Mouse (Mus musculus) R1 (cell line): ENCODE data around the gene Zbp1.

Experiments
- DNase-seq: peaks from one replicate; pipeline ENCODE4 v3.0.0-alpha.2; 2018; ENCODE audit warnings: low read depth, low spot score

Gene Zbp1

DNA sequence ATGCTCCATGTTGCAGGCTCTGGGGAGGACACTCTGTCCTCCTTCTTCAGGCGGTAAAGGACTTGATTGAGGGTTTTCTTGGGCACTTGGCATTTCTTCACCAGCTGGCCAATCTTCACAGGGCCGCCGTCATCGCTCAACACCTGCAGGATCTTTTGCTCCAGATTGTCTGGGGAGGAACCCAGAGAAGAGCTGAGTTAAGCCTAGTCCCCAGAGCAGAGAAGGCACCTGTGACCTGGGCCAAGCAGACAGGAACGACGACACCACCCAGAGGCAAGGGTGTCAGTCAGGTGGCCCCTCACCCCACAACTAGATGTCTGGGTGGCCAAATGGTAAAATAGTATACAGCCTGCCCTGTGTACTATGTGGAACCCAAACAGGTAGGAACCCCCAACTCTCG, 1.9 kb downstream of the Zbp1 start:
- DNase-seq = no peak

DNA sequence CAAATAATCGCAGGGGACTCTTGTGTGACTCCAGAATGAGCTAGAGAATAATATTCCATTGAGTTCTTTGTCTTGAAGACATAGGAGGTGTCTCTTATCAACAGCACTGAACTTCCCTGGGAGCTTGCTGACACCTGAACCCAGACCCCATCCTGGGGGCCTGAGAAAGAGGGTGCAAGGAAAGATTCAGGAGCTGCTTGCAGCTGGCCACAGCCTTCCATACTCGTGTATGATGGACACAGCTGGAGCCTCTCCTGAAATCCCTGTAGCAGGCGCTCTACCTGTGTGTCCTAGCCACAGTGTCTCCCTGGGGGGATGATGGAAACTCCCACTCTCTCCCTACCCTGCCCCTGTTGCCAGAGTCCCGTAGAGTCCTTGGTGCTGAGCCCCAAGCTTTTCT, 6.5 kb downstream of the Zbp1 start:
- DNase-seq = no peak

DNA sequence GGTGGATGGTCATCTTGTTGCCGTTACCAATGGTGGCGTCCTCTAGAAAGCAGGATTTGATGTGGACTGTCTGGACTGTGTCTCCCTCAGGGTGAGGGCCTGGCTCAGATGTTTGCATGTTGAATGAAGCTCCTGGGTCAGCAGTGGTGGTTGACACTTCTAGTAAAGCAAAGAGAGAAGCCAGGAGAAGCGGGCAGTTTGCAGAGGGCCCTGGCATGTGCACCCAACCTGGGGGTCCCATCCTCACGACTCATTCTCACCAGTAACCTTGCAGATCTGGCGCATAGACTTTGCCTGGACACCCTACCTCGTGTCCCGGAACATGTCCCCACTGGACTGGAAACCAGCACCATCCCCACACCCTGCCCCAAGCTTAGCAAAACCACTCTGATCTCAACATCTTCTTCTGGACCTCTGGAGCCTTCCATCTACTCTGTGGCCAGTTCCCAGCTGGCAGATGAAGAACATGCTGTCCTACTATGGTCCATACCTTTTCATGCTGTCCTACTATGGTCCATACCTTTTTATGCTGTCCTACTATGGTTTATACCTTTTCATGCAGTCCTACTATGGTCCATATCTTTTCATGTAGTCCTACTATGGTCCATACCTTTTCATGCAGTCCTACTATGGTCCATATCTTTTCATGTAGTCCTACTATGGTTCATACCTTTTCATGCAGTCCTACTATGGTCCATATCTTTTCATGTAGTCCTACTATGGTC, 9.5 kb downstream of the Zbp1 start:
- DNase-seq = no peak

DNA sequence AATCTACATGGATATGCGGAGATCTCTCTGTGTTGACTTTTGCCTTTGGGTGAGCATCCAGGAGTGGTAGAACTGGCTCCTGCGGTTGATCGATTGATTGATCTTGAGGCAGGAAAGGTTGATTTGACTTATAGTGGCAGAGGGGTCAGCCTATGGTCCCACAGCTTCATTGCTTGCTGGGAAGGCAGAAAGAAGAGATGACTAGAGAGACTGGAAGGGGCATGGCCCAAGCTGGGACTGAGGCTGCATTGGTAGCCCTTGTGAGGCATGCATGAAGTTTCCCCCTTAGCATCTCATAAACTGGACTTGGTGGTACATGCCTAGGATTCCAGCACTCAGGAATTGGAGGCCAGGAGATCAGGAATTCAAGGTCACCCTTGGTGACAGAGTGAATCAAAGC, 11.7 kb downstream of the Zbp1 start:
- DNase-seq = no peak

DNA sequence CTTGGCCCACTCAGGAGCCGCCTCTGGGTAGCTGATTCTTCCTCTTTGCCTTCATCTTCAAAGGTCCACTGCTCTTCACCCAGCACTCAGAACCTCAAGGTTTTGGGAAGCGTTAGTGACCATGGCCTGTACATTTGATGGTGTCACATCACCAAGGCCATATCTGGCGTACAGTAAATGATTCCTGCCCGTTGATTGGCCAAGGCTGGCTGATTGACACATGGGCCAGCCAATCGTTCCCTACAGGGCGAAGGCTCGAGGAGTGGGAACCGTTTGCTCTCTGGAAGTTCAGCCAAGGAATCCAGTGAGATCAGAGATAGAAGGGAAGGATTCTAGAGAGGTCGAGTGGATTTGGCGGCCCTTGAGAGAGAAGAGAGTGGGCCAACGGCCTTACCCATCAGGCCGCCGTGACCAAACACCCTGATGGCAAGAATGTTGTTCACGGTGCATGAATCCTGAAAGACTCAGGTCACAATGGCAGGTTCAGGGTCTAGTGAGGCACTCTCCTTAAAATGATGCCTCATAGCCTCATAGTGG, 13.1 kb downstream of the Zbp1 start:
- peak; percentile 95 for DNase-seq

DNA sequence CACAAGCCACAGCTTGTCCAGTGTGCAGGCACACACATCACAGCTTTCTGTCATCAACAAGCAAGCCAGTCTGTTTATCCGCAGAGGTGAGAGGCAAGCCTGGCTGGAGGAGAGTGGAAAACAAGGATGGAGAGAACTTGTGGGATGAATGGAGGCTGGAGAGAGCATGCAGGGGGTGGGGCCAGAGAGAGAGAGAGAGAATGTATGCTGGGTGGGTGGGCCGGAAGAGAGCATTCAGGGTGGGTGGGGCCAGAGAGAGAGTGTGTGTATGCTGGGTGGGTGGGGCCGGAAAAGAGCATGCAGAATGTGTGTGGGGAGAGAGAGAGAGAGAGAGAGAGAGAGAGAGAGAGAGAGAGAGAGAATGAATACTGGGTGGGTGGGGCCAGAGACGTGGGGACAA, 14.1 kb downstream of the Zbp1 start:
- no peak for DNase-seq

DNA sequence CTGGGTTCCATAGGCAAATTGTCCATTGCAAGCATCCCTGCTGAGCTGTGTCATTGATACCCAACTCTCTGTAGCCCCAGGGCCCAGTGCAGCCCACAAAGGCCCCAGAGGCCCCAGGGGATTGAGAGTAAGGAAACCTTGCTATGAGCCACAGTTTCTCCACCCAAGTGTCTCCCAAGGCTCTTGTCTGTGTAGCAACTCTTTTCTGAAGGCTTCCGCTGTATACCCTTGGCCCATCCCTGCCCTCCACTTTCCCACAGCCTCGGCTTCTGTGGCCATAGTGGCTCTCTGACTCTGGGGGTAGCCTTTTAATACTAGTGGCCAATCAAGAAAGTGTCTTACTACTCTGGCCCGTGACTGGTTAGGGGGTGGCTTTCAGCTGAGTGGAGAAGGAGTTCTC, 15.0 kb downstream of the Zbp1 start:
- no peak for DNase-seq

DNA sequence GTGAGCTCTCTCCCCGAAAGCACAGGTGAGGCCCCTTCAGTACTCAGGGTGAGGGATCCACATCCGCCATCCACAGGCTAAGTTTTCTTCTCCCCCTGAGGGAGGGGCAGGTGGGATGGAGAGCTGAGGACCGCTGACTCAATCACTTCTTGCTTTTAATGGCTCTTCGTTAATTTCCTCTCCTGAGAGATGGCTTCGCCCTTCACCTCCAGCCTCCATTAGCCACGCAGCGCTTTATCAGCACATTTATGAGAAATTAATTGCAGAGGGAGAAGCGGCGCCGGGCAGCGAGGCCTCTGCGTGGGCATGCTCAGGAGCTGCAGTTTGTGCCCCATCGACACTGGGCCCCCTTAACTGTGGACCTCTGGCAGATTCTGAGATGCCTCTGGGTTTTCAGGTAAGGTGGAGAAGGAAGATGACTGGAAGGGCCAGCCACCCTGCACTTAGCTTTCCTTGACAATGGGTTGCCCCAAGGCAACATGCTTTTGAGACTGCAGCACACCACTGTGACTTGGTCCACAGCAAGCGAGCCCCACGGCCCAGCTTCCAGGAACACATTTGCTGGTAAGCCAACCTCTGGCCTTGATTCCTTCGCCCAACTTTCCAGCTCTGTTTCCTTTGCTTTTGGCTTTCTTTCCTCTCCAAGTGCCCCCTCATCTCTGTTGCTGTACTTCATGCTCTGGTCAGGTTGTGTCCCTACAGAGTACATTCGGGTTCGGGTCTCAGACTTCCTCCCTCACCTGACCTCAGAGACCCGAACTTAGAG, 15.6 kb downstream of the Zbp1 start:
- no peak for DNase-seq

DNA sequence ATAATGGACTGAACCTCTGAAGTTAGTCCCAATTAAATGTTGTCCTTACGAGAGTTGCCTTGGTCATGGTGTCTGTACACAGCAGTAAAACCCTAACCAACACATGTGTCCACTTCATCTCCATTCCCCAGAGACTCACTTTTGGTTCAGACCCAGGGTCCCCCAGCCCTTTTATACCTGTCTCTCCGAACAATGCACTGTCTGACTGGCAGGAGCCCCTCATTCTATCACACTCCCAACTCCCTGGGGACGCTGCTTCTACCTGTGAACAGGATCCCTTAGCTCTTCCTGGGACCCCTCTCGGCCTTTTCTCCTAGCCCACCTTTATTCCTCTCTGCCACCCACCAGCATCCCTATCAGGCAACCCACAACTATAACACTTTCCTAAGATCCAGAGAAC, 23.9 kb downstream of the Zbp1 start:
- DNase-seq = no peak

DNA sequence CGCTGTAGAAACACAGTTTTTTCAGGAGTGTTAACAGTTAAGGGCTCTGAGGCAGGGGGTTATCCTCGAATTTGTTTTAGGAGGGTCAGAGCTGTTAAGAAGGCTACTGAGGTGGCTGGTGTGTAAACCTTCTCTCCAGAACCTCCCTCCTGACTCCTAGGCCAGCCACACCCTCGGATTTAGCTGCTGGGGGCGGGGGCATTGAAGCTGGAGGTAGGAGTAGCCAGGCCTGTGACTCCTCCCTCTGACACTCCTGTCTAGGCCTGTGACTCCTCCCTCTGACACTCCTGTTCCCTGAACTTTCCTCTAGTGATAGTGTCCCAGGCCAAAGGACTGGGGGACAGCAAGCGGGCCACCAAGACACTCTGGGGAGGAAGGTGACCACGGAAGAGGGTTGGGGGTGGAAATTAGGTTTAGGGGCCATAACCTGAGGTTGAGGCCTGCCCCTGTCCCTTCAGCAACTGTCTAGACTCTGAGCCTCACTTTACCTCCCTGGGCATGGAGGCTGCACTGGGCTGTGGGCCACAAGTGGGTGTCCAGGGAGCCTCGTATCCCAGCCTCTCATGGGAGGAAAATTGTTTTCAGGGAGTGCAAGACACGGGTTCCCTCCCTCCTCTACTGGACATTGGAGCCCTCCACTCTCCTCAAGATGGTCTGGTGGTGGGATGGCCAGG, 31.4 kb downstream of the Zbp1 start:
- DNase-seq = peak; percentile 90

DNA sequence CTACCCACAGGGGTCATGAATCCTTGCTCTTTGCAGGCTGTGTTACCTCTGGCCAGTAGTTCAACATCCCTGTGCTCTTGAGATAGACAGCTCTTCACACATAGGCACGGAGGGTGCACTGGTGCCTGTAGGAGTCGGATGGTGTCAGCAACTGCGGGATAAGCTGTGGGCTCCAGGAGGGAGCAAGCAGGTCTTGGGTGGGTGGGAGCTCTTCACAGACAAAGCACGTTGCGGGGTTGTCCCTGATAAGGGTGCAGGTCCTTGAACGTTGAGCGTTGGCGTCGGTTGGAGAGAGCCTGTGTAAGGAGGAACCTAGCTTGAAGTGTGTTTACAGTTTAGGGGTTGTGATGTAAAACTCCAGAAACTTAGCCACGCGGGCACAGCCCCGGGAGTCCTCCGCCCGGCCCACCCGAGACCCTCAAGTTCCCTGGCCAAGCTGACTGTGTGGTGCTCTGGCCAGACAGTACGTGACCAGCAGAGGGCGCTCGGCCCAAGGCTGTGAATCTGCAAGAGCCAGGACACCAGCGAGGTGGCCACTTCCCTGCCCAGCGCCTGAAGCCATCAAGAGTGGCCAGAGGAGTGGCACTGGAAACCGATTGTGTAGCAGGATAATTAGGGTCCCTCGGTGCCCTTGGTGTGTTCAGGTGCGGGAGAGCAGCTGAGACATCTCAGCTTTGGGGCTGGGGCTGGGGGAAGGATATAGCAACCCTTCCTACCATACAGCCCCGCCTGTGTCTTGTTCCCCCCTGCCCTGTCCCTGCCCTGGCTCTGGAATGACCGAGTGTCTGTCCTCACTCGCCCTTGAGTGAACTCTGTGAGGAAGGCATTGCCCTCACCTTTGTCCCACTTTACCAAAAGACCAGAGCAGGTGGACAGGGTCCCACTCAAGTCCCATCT, 32.4 kb downstream of the Zbp1 start:
- peak; percentile 70 for DNase-seq

DNA sequence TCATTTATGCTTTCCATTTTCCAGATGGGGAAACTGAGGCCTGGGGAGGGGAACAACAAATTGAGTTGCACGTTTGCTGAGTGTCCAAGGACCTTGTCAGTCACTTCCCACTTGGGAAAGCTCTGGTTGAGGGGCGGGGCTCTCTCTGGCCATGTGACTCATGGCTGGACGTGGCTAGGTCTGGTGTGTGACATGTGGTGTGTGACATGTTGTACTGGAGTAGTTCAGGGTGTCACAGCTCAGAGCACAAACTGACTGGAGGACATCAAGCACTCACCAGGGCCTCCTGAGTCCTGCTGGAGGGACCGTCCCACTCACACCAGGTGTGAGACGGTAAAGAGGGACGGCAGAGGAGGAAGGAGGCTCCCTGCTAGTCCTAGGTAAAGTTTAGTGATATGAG, 33.4 kb downstream of the Zbp1 start:
- no peak for DNase-seq

DNA sequence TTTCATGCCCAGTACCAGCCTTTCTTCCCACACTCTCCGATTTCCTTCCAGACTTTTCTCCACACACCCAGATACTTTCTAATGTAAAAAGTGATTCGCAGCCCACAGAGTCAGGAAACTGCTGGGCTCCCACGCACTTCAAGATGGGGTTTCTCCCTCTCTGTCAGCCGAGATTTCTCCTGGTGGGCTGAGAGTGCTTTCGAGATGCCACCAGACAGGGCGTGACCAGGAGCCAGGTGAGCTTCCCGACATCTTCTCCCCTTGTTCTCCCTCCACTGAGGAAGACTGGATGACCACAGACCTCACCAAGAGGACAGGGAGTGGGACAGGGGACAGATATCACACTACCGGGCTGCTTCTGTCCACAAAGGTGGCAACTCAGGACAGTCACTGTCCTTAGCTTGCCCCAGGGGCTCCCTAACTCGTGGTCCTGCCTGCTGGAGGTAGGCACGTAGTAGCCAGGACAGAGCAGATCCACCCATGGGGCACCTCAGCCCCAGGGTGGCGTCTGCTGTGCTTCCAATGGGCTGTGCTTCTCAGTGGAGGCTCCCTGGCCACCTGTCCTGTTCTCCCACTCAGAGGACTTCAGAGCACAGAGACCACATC, 34.1 kb downstream of the Zbp1 start:
- no peak for DNase-seq

DNA sequence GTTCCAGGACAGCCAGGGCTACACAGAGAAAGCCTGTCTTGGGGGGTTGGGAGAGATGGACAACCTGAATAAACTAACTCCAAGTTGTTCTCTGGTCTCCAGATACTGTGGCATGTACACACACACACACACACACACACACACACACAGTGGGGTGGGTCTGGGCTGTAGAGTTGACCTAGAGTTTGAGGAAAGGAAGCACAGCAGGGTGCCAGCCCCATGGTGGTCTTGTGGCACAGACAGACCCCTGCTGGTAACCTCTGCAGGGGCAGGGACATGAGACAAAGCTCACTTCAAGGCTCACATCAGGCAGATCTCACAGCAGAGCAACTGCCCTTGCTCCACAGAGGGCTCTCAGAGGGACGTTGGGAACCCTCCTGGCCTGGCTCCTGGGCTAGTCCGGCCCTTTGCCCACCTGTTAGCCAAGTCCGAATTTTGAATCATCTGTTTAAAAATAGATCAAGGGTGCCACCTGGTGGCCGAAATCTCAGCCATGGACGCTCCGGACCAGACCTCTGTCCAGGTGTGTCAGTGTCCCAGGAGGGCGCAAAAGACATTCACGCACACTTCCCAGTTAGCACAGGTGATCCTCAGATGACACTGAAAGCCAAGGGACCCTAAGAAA, 34.8 kb downstream of the Zbp1 start:
- peak; percentile 54 for DNase-seq

DNA sequence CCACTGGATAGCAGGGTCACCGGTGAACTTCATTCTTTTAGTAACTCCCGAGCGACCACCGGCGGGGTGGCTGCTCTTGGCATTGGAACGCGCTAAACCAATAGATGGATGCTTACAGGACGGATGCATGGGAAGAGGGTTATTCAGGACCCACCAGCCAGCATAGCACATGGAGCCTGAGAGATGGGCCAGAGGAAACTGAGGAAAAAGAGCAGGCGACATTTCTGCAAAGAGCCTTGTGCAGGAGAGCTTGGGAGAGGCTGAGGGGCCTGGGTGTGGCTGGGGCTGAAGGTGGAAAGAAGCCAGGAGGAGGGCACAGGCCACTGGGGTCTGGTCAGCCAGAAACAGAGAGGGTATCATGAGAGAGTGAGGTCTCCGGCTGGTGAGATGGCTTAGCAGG, 35.4 kb downstream of the Zbp1 start:
- DNase-seq = no peak

DNA sequence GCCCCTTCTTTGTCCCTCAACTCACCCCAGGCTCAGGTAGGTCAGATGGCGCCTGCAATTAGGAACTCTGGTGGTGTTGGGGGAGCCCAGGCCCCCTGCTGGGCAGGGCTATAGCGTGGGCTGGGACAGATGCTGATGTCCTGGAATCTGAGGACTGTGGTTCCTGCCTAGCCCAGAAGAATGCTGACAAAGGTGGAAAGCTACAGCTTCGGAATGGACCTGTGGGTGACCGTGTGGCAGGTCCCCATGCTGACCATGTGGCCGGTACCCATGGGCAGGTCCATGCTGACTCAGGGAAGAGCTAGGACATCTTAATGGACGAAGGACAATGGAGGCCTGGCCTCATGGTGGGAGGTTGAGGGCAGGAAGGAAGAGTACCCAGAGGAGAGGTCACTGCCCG, 35.9 kb downstream of the Zbp1 start:
- no peak for DNase-seq

DNA sequence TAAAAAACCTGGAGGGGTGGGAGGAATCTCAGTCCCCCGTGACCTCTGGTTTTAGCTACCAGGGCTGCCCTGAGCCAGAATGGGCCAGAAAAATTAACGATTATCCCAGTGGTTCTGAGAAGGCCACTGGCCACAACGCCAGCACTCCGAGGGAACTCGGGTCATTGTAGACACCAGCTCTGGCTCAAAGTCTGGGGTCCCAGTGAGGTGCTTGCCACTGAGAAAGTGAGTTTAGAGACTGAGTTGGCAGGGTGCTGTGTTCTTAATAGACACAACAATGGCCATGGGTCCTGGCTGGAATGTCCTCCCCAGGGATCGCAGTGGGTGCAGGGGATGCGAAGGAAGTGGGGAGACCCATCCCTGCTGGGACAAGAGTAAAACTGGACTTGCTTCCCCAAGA, 36.8 kb downstream of the Zbp1 start:
- no peak for DNase-seq

DNA sequence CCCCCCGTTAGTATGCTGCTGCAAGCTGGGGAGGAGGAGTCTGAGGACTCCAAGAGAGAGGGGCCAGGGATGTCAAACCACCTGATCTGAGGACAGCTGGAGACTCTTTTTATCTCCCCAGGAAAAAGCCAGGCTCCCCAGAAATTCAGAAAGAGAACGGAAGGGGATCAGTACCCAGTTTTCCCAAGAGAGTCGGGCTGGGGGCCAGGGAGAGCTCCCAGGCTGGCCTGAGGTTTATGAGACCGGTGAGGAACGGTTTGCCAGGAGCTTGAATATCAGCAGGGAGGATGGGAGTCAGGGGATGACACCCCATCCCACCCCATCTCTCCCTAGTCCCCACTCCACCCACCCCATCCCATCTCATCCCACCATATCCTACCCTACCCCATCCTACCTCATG, 37.2 kb downstream of the Zbp1 start:
- no peak for DNase-seq

DNA sequence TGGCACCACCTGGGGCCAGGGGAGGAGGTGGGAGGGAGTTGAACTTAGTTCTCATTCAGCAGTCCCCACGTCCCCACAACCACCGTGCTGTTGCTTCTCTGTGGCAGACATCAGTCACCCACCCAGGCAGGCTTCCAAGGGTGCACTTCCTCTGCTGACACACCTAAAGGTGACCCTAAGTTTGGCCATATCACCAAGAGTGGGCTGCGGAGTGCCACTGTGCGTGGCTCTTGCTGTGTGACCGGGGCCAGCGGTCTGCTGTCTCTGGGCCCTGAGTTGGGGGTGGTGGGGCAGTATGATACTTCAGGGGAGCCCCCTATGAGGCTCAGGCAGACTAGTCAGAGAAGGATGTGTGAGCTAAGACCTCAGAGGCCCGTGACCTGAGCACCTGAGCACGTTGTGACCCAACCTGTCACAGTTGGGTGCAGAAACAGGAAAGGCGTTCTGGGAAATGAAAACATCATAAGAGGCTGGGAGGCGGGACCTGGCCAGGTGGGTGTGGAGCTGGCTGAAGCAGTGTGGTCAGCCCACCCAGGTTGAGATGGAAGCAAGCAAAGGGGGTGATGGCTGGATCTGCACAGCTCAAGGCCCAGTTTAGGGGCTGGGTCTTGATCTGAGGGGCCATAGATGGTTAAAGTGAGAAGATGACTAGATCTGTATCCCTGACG, 37.9 kb downstream of the Zbp1 start:
- DNase-seq = no peak

DNA sequence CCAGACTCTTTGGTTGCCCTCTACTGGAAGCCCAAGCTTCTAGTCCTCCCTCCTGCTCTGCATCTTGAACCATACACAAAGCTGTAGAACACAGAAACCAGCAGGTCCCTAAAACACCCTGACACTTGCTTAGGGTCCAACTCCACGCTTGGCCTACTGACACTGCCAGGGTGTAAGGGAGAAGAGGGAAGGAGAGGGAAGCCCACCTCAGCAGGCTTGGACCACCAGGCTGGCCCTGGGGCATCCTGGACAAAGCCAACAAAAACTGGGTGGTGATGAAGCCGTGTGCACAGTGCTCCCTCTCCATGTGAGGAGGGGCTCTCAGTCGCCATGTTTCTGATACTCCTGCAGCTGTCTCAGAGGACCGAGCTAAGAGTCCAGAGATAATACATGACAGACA, 38.7 kb downstream of the Zbp1 start:
- no peak for DNase-seq
